Mouse (Mus musculus): ENCODE measurements at regions not wholly inside any gene's neighbourhood (a gene's known extent, or its start where the extent isn't known, plus 50 kb on each side); places are given as distances from the start of the nearest gene placed in this dataset.

DNA sequence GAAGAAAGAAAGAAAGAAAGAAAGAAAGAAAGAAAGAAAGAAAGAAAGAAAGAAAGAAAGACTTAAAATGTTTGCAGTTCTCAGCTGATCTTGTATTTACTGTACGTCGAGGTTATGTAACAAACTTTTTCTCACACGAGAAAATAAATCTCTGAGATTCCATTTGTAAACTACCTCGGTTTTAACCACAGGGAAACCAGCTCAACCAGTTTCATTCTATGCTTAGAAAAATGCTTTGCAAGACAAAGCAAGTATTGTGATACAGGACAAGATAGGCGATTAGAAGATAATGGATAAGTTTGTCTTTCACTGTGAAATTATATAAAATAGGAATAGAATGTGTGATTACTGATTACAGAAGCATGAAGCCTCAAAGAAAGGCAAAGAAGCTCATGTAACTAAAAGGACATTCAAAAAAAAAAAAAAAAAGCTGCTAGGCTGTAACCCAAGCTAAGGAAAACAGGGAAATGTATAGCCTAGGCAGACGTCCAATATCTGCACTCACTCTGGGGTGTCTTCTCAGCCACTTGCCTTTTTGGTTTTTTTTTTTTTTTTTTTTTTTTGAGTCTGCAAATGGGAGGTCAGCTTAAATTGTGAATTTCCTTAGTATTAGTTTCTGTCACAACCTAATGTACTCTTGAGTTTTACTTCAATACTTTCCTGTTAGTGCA, 368.3 kb downstream of the Efnb2 start:
- no peaks in the 10 kb centered on the region for H3K27me3 ChIP-seq (ENCODE audit: low read depth, poor library complexity, severe bottlenecking)
- WGBS: 75% methylated on average over 6 of the region's 6 CpGs
- H3K4me1 ChIP-seq: no peaks in the 10 kb centered on the region
- H3K36me3 ChIP-seq: no peaks in the 10 kb centered on the region
- no peaks in the 10 kb centered on the region for H3K9me3 ChIP-seq (replicated peaks)
- DNase-seq (ENCODE audit: low spot score): no peak
- H3K4me3 ChIP-seq: no peak overlapping the region
- H3K27ac ChIP-seq: no peak overlapping the region

DNA sequence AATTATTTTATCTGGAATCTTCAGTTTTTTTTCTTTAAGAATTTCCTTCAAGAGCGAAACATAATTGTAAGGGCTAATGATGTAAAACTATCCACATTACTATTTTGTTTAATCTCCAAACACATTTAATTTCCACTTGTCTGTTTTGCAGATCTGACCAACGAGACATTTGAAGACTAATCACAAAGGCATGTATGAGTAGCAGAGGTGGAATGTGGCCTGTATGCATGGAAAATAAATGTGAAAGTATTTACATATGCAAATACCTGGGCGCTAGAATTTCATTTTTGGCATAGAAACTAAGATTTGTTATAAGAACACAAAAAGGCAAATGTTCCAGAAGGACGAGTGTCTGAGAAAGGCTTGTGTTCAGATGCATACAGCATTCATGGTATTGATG, 375.2 kb downstream of the Efnb2 start:
- Histone ChIP-seq H3K27me3 (ENCODE audit: low read depth, poor library complexity, severe bottlenecking) (no peaks in the 10 kb centered on the region), H3K27ac (no peak overlapping the region), H3K4me3 (no peak overlapping the region), H3K36me3 (no peaks in the 10 kb centered on the region), H3K4me1 (no peaks in the 10 kb centered on the region), H3K9me3 (replicated peaks) (no peaks in the 10 kb centered on the region)
- no peak for DNase-seq (ENCODE audit: low spot score)
- 89% methylated on average over 4 of the region's 4 CpGs for WGBS

DNA sequence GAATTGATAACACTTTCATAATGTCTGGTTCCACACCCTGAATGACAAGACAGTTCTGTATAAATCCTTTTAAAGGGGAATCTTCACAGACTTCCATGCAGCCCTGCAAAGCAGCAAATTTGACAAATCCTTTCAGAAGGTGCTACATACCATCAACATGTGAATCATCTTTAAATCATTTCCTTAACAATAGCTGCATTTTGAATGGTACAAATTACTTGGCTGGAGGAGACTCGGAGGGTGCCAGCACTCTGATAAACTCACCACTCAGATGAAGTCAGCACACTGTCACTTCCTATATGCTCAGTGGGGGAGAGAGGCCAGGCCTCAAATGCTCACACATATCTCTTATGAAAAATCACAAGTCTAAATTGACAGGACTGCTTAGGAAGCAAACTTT, 386.1 kb downstream of the Efnb2 start:
- 76% methylated on average over 1 of the region's 1 CpGs for WGBS
- H3K4me1 ChIP-seq: no peaks in the 10 kb centered on the region
- H3K4me3 ChIP-seq: no peak overlapping the region
- DNase-seq (ENCODE audit: low spot score): no peak
- H3K36me3 ChIP-seq: no peaks in the 10 kb centered on the region
- H3K27ac ChIP-seq: no peak overlapping the region
- no peaks in the 10 kb centered on the region for H3K27me3 ChIP-seq (ENCODE audit: low read depth, poor library complexity, severe bottlenecking)
- no peaks in the 10 kb centered on the region for H3K9me3 ChIP-seq (replicated peaks)

DNA sequence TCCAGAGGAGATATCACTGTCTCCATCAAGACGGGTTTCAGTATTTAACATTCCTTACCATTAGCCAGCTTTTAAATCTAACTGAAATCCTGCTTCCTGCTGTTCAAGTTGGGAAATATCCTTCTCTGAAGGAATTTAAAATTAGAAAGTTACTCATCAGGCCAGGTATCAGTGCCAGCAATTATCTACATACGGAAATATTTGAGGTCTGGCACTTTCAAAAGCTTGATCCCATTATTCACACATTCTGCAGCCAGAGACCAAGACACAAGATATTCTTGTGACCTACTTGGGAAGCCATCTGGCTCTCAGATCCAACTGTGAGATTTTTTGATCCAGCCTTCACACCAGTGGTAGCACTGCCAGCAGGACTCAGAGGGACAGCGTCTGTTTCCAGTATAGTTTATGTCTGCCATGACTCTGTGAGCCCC, 386.8 kb downstream of the Efnb2 start:
- Histone ChIP-seq H3K36me3 (no peaks in the 10 kb centered on the region), H3K4me1 (no peaks in the 10 kb centered on the region), H3K4me3 (no peak overlapping the region), H3K9me3 (replicated peaks) (no peaks in the 10 kb centered on the region), H3K27ac (no peak overlapping the region), H3K27me3 (ENCODE audit: low read depth, poor library complexity, severe bottlenecking) (no peaks in the 10 kb centered on the region)
- WGBS: 76% methylated on average over 3 of the region's 3 CpGs
- no peak for DNase-seq (ENCODE audit: low spot score)

DNA sequence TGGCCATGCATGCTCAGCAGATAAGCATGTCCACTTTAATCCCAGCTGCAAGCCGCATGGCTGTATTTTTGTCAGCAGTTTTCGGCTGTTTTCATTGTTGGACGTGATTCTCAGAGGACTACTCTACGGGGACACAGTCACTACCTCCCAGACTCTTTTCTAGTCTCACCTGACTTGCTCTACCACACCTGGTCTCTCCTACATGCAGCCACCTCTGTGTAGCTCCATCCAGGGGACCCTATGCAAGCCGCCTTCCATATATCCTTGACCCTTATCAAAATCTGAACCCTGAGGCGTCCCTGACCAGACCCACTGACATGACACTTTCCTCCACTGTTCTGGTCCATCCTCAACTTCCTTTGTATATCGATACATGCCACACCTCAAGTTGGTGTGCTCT, 402.2 kb downstream of the Efnb2 start:
- Histone ChIP-seq H3K4me1 (peaks cover 24% of the 10 kb centered on the region), H3K27ac (peak overlapping the region; percentile 72), H3K27me3 (ENCODE audit: low read depth, poor library complexity, severe bottlenecking) (no peaks in the 10 kb centered on the region), H3K36me3 (no peaks in the 10 kb centered on the region), H3K9me3 (replicated peaks) (no peaks in the 10 kb centered on the region), H3K4me3 (no peak overlapping the region)
- WGBS: 88% methylated on average over 7 of the region's 7 CpGs
- DNase-seq (ENCODE audit: low spot score): no peak

- DNase-seq (ENCODE audit: low spot score): peak; percentile 48
- Histone ChIP-seq H3K4me1 (peaks cover 24% of the 10 kb centered on the region), H3K27ac (peak overlapping the region; percentile 72), H3K27me3 (ENCODE audit: low read depth, poor library complexity, severe bottlenecking) (no peaks in the 10 kb centered on the region), H3K36me3 (no peaks in the 10 kb centered on the region), H3K4me3 (no peak overlapping the region), H3K9me3 (replicated peaks) (no peaks in the 10 kb centered on the region)
- WGBS: 27% methylated on average over 9 of the region's 9 CpGs
These were observed 402.8 kb downstream of the Efnb2 start for GRCm38 (mm10) chr8:8258231-8258638.

DNA sequence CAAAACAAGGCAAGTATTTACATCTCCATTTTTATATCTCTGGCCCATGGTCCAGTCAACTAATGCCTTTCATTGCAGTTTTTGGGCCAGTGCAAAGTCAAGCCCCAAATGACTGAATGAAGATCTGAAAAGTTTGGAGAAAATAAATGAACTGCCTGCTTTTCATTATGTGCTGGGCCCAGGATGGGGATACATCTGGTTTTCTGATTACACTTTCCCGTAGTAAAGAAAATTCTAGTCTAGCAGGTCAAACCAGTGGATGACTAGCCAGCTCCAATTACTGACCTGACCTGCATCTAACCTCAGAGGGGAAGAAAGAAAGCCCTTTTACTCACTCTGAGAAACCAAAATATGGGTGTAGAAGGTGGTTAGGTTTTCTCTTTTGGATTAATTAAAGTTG, 404.7 kb downstream of the Efnb2 start:
- peaks cover 24% of the 10 kb centered on the region for H3K4me1 ChIP-seq
- 3% methylated on average over 1 of the region's 1 CpGs for WGBS
- no peak overlapping the region for H3K4me3 ChIP-seq
- peak overlapping the region; percentile 19; the same call in 1 of the 2 replicates for H3K27ac ChIP-seq
- DNase-seq (ENCODE audit: low spot score): no peak
- H3K27me3 ChIP-seq (ENCODE audit: low read depth, poor library complexity, severe bottlenecking): no peaks in the 10 kb centered on the region
- H3K36me3 ChIP-seq: no peaks in the 10 kb centered on the region
- H3K9me3 ChIP-seq (replicated peaks): no peaks in the 10 kb centered on the region

DNA sequence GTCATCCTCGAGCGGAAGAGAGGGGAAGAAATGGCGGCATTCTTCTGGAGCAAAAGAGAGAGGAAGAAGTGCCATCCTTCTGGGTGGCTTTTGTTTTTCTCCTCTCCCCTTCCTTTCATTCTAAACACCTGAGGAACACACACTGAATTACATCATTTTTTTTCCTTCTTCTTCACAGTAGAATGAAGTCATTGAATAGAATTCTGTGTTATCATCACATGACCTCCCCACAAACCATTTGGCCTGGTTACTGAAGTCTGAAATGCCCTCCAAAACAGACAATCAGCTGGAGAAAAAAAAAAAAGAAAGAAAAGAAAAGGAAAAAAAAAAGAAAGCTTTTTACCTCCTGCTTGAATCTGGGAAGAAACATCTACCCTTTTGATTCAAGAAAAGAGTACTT, 406.6 kb downstream of the Efnb2 start:
- Histone ChIP-seq H3K27ac (no peak overlapping the region), H3K4me3 (no peak overlapping the region), H3K36me3 (no peaks in the 10 kb centered on the region), H3K4me1 (peaks cover 24% of the 10 kb centered on the region), H3K9me3 (replicated peaks) (no peaks in the 10 kb centered on the region), H3K27me3 (ENCODE audit: low read depth, poor library complexity, severe bottlenecking) (no peaks in the 10 kb centered on the region)
- WGBS: 98% methylated on average over 3 of the region's 3 CpGs
- DNase-seq (ENCODE audit: low spot score): no peak

- no peaks in the 10 kb centered on the region for H3K36me3 ChIP-seq
- 96% methylated on average over 1 of the region's 1 CpGs for WGBS
These were observed 416.4 kb downstream of the Efnb2 start for GRCm38 (mm10) chr8:8244599-8244998.

GRCm38 (mm10) chr8:8241755-8242501, 419.1 kb downstream of the Efnb2 start:
- Histone ChIP-seq H3K36me3 (no peaks in the 10 kb centered on the region), H3K4me1 (peaks cover 40% of the 10 kb centered on the region), H3K4me3 (no peak overlapping the region), H3K27me3 (ENCODE audit: low read depth, poor library complexity, severe bottlenecking) (no peaks in the 10 kb centered on the region), H3K9me3 (replicated peaks) (no peaks in the 10 kb centered on the region), H3K27ac (peak overlapping the region; percentile 81)
- DNase-seq (ENCODE audit: low spot score): no peak
- WGBS: 39% methylated on average over 3 of the region's 3 CpGs

More at GRCm38 (mm10) chr8:8244599-8244998, 416.4 kb downstream of the Efnb2 start:
- Histone ChIP-seq H3K27me3 (ENCODE audit: low read depth, poor library complexity, severe bottlenecking) (no peaks in the 10 kb centered on the region), H3K4me3 (no peak overlapping the region), H3K4me1 (peaks cover 41% of the 10 kb centered on the region), H3K27ac (no peak overlapping the region), H3K9me3 (replicated peaks) (no peaks in the 10 kb centered on the region)
- DNase-seq (ENCODE audit: low spot score): no peak

DNA sequence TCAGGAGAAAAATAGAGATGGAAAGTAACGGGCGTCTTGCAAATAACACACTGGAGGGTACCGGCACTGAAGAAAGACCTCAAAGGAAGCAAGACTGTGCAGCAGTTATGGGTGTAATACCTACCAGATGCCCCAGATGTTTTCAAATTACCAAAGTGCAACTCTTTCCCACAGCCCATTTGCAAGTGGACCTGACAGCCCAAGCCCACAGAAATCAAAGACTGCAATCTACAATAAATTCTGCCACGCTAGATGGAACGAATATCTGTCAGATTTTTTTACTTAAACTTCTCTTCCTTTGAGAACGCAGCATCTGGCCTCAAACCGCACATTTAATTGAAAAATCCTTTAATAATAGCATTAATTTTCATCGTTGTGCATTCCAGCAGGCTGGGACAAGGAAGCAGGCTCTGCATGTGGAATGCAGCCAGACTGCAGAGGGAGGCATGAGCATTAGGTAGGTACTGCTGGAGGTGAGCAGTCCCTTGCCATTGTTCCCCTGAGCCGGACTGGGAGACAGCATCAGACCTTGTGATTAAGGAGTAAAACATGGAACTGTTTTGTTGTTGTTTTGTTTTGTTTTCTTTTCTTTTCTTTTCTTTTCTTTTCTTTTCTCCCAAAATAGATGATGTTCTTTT, 419.9 kb downstream of the Efnb2 start:
- Histone ChIP-seq H3K36me3 (no peaks in the 10 kb centered on the region), H3K27me3 (ENCODE audit: low read depth, poor library complexity, severe bottlenecking) (no peaks in the 10 kb centered on the region), H3K27ac (peak overlapping the region; percentile 81), H3K4me1 (peaks cover 40% of the 10 kb centered on the region), H3K9me3 (replicated peaks) (no peaks in the 10 kb centered on the region), H3K4me3 (no peak overlapping the region)
- DNase-seq (ENCODE audit: low spot score): peak; percentile 64
- WGBS: 26% methylated on average over 9 of the region's 9 CpGs

- Histone ChIP-seq H3K4me1 (peaks cover 44% of the 10 kb centered on the region), H3K36me3 (no peaks in the 10 kb centered on the region), H3K27ac (peak overlapping the region; percentile 81; the same call in 1 of the 2 replicates), H3K9me3 (replicated peaks) (no peaks in the 10 kb centered on the region), H3K4me3 (no peak overlapping the region), H3K27me3 (ENCODE audit: low read depth, poor library complexity, severe bottlenecking) (no peaks in the 10 kb centered on the region)
- WGBS: 82% methylated on average over 12 of the region's 12 CpGs
- DNase-seq (ENCODE audit: low spot score): no peak
These were observed 421.6 kb downstream of the Efnb2 start for GRCm38 (mm10) chr8:8239489-8239888.

DNA sequence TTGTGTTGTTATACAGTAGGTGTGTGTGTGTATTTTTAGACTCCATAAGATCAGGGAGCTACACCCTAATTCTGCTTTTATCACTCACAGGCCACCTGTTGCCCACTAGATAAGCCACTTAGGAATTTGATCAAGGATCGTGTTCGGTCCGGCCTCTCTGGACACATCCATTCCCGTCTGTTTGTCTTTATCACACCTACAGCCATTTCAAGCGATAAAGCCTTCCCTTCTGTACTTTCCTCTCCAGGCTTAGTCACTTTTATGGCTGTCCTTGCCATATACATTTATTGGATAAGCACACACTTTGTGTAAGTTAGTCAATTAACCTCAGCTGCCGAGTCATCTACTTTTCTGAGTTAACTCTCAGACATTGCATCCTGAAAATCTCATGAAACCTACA, 423.0 kb downstream of the Efnb2 start:
- Histone ChIP-seq H3K9me3 (replicated peaks) (no peaks in the 10 kb centered on the region), H3K27me3 (ENCODE audit: low read depth, poor library complexity, severe bottlenecking) (no peaks in the 10 kb centered on the region), H3K36me3 (no peaks in the 10 kb centered on the region), H3K4me1 (peaks cover 47% of the 10 kb centered on the region), H3K4me3 (no peak overlapping the region), H3K27ac (no peak overlapping the region)
- 80% methylated on average over 6 of the region's 6 CpGs for WGBS
- DNase-seq (ENCODE audit: low spot score): no peak

All from limb, embryonic 10.5 days (tissue).